Mouse (Mus musculus) cerebellum, adult 2 months (tissue): ENCODE measurements around the gene Iqcf6. TPM values are rescaled to one million over a fixed set of nuclear protein-coding genes. Genes with fewer than 3 reads are reported as not detected.

Source experiments
- DNase-seq, 2 experiments: peaks; one replicate each; pipeline ENCODE4 v3.0.0; 2021
- H3K27ac ChIP-seq: fragments of 200-500 bp; 2 replicates; pipeline ENCODE4 v1.5.1; 2012; ENCODE audit warnings: low read length, control low read depth, inconsistent platforms; ENCODE audit not compliant: insufficient read depth
- H3K27me3 ChIP-seq: fragments of 200-500 bp; 2 replicates; pipeline ENCODE4 v1.6.1; 2012; ENCODE audit warnings: inconsistent platforms, mild to moderate bottlenecking, low read length, moderate library complexity; ENCODE audit not compliant: control insufficient read depth, insufficient read depth
- H3K4me1 ChIP-seq: fragments of 200-500 bp; 2 replicates; pipeline ENCODE4 v1.6.1; 2011; ENCODE audit warnings: low read length; ENCODE audit not compliant: control insufficient read depth, insufficient read depth
- H3K4me3 ChIP-seq: fragments of 200-500 bp; replicated peaks from 2 replicates; pipeline ENCODE3; 2011; ENCODE audit warnings: mild to moderate bottlenecking, low read depth, low read length, control low read depth; ENCODE audit not compliant: insufficient read depth
- CTCF ChIP-seq: fragments of 200-500 bp; IDR thresholded peaks from 2 replicates; pipeline ENCODE4 v1.5.1; 2011; ENCODE audit warnings: low read depth, mild to moderate bottlenecking, control low read depth, low read length, moderate library complexity, borderline replicate concordance; ENCODE audit not compliant: insufficient read depth
- POLR2A ChIP-seq: fragments of 200-500 bp; IDR thresholded peaks from 2 replicates; pipeline ENCODE4 v1.6.1; 2011; ENCODE audit warnings: low read length, control low read depth, borderline replicate concordance; ENCODE audit not compliant: insufficient read depth
- WGBS: fragments of 180-500 bp; shearing (Covaris S2); methylation state at CpG from one replicate; pipeline ENCODE4 v1.1.7; 2018; 5-methylcytosine and 5-hydroxymethylcytosine counted together
- polyA plus RNA-seq: library from polyadenylated mRNA; depleted of rRNA; stranded (reverse); fragments of >200 nt; gene quantifications from 2 replicates; pipeline ENCODE4 v1.2.3, GENCODE M21; 2012

Gene Iqcf6
- polyA plus RNA-seq, 1 experiment, result not detected

- TF ChIP-seq CTCF (no peak), POLR2A (no peak)
- 75% methylated on average over 5 of the region's 5 CpGs for WGBS
- Histone ChIP-seq H3K27ac (no peak overlapping the region), H3K27me3 (no peaks in the 10 kb centered on the region; the same call in 1 of the 2 replicates), H3K4me1 (peaks cover 16% of the 10 kb centered on the region), H3K4me3 (no peak overlapping the region)
- DNase-seq, result no peak
Measured at GRCm38 (mm10) chr9:106656820-106657219, 30.4 kb downstream of the Iqcf6 start.

- H3K4me3 ChIP-seq, result no peak overlapping the region
- H3K4me1 ChIP-seq, result peaks cover 16% of the 10 kb centered on the region
- TF ChIP-seq POLR2A (no peak), CTCF (no peak)
- 16% methylated on average over 5 of the region's 5 CpGs for WGBS
- H3K27ac ChIP-seq, result no peak overlapping the region
- DNase-seq, result no peak
- no peaks in the 10 kb centered on the region; the same call in 1 of the 2 replicates for H3K27me3 ChIP-seq
Measured at GRCm38 (mm10) chr9:106657592-106657991, 31.2 kb downstream of the Iqcf6 start.

- H3K27me3 ChIP-seq, result no peaks in the 10 kb centered on the region; the same call in 1 of the 2 replicates
- no peak overlapping the region for H3K27ac ChIP-seq
- H3K4me3 ChIP-seq, result no peak overlapping the region
- WGBS, result 52% methylated on average over 7 of the region's 7 CpGs
- TF ChIP-seq CTCF (no peak), POLR2A (no peak)
- H3K4me1 ChIP-seq, result peaks cover 21% of the 10 kb centered on the region
- no peak for DNase-seq
Measured at GRCm38 (mm10) chr9:106659441-106659840, 33.1 kb downstream of the Iqcf6 start.

- H3K27me3 ChIP-seq, result no peaks in the 10 kb centered on the region; the same call in 1 of the 2 replicates
- WGBS, result 82% methylated on average over 1 of the region's 1 CpGs
- no peak for TF ChIP-seq POLR2A
- TF ChIP-seq CTCF, result no peak
- no peak for DNase-seq
- no peak overlapping the region for H3K27ac ChIP-seq
- no peak overlapping the region for H3K4me3 ChIP-seq
- H3K4me1 ChIP-seq, result peaks cover 25% of the 10 kb centered on the region
Measured at GRCm38 (mm10) chr9:106659935-106660334, 33.6 kb downstream of the Iqcf6 start.

- DNase-seq, result no peak
- Histone ChIP-seq H3K4me3 (no peak overlapping the region), H3K4me1 (peaks cover 13% of the 10 kb centered on the region), H3K27me3 (no peaks in the 10 kb centered on the region), H3K27ac (no peak overlapping the region)
- WGBS, result 52% methylated on average over 6 of the region's 6 CpGs
- TF ChIP-seq POLR2A (no peak), CTCF (no peak)
Measured at GRCm38 (mm10) chr9:106663200-106663599, 36.8 kb downstream of the Iqcf6 start.

- WGBS, result 14% methylated on average over 4 of the region's 4 CpGs
- Histone ChIP-seq H3K4me3 (no peak overlapping the region), H3K4me1 (peaks cover 13% of the 10 kb centered on the region), H3K27me3 (no peaks in the 10 kb centered on the region), H3K27ac (no peak overlapping the region)
- TF ChIP-seq CTCF, result no peak
- TF ChIP-seq POLR2A, result no peak
- DNase-seq, result no peak
Measured at GRCm38 (mm10) chr9:106664433-106664832, 38.1 kb downstream of the Iqcf6 start.

- 48% methylated on average over 6 of the region's 6 CpGs for WGBS
- Histone ChIP-seq H3K27ac (no peak overlapping the region), H3K4me1 (peaks cover 13% of the 10 kb centered on the region), H3K27me3 (no peaks in the 10 kb centered on the region), H3K4me3 (no peak overlapping the region)
- DNase-seq, result no peak
- TF ChIP-seq CTCF (no peak), POLR2A (no peak)
Measured at GRCm38 (mm10) chr9:106664856-106665255, 38.5 kb downstream of the Iqcf6 start.

- no peak for DNase-seq
- peaks cover 4% of the 10 kb centered on the region; the same call in 1 of the 2 replicates for H3K4me1 ChIP-seq
- H3K27me3 ChIP-seq, result no peaks in the 10 kb centered on the region
- H3K4me3 ChIP-seq, result no peak overlapping the region
- no peak overlapping the region for H3K27ac ChIP-seq
- WGBS, result 88% methylated on average over 2 of the region's 2 CpGs
- TF ChIP-seq CTCF (no peak), POLR2A (no peak)
Measured at GRCm38 (mm10) chr9:106673860-106674259, 47.5 kb downstream of the Iqcf6 start.
